Mouse (Mus musculus) cerebellum, postnatal 25 days (tissue): Measurements from ENCODE around the gene Kcnk7.

Experiments
- DNase-seq, 2 experiments: peaks; one replicate each; pipeline ENCODE4 v3.0.0; 2021; ENCODE audit warnings: mixed read lengths in 2 of 2

Gene Kcnk7

GRCm38 (mm10) chr19:5690343-5690735, 13.8 kb upstream of the Kcnk7 start:
- DNase-seq: peak in 1 of 2 experiments; percentile 58

GRCm38 (mm10) chr19:5691601-5692000, 12.6 kb upstream of the Kcnk7 start:
- no peak for DNase-seq

- peak in 1 of 2 experiments; percentile 29 for DNase-seq
Measured at GRCm38 (mm10) chr19:5692086-5692912, 11.9 kb upstream of the Kcnk7 start.

- peak in 1 of 2 experiments; percentile 37 for DNase-seq
Measured at GRCm38 (mm10) chr19:5692913-5693396, 11.2 kb upstream of the Kcnk7 start.

DNA sequence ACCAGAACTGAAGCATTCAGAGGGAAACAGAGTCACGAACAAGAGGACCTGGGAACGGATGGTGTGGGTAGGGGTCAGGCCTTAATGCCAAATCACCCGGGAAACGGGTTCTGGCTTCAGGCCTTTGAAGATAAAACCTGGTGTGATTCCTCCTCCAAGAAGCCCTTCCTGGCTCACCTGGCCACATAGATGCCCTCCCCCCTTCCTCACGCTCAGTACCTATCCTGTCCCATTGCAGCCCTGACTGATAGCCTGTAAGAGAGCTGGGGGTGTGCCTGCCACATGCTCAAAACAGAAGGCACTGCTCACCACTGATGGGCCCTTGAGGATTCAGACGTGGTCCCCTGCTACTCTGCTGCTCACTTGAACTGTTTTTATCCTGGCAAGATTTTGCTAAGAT, 10.4 kb upstream of the Kcnk7 start:
- DNase-seq: no peak

DNA sequence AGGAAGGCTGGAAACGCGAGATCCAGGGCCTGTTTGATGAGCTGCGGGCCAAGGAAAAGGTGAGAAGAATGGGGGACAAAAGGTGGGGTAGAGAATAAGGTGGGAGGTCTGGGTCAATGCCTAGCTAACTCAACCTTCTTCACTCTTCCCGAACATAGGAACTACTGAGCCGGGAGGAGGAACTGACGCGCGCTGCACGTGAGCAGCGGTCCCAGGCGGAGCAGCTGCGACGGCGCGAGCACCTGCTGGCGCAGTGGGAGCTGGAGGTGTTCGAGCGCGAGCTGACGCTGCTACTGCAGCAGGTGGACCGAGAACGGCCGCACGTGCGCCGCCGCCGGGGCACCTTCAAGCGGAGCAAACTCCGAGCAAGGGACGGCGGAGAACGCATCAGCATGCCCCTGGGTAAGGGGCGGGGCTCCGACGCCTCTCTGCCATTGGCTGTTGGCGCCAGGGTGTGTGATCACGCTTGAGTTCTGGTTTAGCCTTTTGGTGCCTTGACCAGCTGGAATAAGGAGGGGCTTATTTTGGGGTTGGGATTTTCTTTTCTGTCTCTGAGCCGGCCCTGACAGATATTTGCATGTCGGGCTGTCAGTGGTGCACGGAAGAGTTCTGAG, 8.2 kb upstream of the Kcnk7 start:
- DNase-seq: peak; percentile 26 to 29

- DNase-seq: no peak
Measured at GRCm38 (mm10) chr19:5704801-5705571, 819 bp downstream of the Kcnk7 start.

- DNase-seq: no peak
Measured at GRCm38 (mm10) chr19:5710068-5710467, 5.9 kb downstream of the Kcnk7 start.

DNA sequence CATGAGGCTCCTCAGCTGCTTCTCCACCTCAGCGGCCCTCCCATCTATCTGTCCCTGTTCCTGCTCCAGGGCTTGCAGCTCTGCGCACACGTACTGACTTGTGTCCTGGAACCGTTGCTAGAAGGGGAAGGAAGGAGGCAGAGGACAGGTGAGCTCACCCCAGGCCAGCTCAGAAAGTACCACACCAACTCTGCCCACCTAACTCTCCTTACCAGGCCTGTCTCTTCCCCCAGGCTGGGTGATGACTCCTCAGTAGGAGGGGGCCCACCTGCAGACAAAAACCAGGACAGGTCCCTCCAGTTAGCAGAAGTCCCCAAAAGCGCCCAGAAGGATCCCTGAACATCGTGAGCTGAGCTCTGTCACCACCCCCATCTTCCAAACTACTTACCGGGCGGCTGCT, 6.4 kb downstream of the Kcnk7 start:
- no peak for DNase-seq

GRCm38 (mm10) chr19:5711218-5711617, 7.1 kb downstream of the Kcnk7 start:
- DNase-seq: peak; percentile 73 to 89

GRCm38 (mm10) chr19:5711907-5712460, 7.8 kb downstream of the Kcnk7 start:
- DNase-seq: no peak

GRCm38 (mm10) chr19:5713255-5713654, 9.1 kb downstream of the Kcnk7 start:
- no peak for DNase-seq

DNA sequence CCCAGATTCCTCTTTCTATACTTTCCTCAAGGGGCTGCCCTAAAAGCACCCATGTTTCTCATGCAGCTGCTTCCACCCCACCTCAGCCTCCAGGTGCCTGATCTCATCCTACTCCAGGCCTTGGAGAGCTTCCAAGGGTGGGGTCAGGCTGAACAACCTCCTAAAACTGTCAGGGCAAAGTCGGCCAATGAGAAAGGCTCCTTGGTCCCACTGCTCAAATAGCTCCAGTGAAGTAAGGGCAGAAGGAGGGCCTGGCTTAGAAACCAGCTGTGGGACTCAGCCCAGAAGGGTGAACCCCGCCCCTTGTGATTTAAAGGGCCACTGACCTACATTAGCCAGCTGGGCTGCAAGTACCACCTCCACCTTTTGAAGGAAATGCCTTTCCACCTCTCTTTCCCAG, 9.6 kb downstream of the Kcnk7 start:
- no peak for DNase-seq

- peak; percentile 65 to 75 for DNase-seq
Measured at GRCm38 (mm10) chr19:5715793-5716688, 11.9 kb downstream of the Kcnk7 start.

DNA sequence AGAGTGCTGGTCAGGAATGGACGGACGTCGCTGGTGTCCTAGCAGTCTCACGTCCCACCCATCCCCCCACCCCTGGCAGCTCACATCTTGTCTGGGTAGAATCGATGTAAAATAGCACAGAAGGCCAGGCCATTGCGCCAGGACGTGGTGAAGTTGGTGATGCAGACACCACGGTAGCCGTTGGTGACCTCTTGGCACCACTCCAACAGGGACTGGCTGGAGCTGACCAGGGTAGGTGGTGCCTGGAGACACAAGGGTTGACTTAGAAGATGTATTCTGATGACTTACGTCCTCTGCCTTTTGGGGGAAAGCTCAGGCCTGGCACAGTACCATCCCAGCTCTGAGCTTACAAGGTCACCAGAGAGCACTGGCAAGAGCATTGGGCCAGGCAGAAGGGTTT, 12.8 kb downstream of the Kcnk7 start:
- DNase-seq: peak in 1 of 2 experiments; percentile 48

GRCm38 (mm10) chr19:5721233-5721632, 17.1 kb downstream of the Kcnk7 start:
- no peak for DNase-seq

DNA sequence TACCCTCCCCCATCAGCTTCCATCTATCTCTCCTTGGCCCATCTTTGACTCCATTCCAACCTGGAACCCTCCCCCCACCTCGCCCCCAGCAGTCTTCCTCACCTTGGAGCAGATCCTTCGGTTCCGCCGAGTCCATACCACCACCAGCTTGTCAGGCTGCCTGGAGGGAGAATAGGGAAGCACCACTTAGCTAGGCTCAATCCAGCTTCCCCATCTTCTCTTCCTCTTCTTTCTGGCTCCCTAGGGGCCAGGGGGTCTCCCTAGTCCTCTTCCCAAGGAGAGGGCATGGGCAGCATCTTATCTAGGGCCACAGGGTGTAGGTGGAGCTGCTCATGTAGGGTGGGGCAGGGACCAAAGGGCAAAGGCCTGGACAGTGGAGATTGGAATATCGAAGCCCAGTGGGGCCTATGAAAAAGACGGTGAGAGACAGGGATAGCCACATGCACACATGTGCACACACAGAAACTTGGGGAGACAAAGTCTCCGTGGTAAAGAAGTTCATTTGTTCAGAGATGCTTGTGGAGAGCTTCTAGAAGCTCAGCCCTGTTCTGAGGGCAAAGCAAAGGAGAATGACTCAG, 18.8 kb downstream of the Kcnk7 start:
- no peak for DNase-seq

- DNase-seq: no peak
Measured at GRCm38 (mm10) chr19:5723934-5724548, 19.9 kb downstream of the Kcnk7 start.

- DNase-seq: no peak
Measured at GRCm38 (mm10) chr19:5724549-5724941, 20.4 kb downstream of the Kcnk7 start.

DNA sequence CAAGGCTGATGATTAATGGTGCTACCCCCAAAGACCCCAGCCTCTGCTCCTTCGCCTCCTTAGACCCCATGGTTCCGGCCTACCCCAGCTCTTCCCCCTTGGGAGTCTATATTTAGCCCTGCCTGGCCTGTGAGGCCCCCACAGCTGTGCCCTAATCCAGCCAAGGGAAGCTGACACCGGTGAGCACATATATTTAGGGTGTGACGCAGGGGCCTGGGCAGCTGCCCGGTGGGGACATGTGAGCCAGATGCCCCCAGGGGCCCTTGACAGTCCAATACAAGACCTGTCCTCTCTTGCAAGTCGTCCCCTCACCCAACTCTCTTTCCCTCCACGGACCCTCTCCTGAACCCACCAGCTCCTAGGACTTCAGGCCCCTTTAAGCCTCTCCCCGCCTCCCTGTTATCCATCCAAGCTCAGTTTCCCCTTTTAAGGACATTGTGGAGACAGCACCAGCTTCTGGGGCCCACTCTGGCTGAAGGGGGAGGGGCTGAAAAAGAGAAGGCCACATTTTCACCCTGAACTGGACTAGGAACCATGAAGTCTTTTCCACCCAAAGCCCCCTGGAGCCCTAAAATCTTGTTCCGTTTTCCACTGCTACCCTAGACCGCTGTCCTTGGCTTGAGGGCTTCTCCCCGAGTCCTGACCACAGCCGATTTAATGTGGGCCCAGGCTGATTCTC, 21.0 kb downstream of the Kcnk7 start:
- DNase-seq: no peak
